Mouse (Mus musculus) MEL-GATA-1-ER (cell line): ENCODE measurements around the gene Grid2ip.

Source experiments
- DNase-seq: peaks from one replicate; pipeline ENCODE4 v3.0.0-alpha.2; 2012; ENCODE audit warnings: low read depth; ENCODE audit errors: extremely low read depth

Grid2ip gene

DNA sequence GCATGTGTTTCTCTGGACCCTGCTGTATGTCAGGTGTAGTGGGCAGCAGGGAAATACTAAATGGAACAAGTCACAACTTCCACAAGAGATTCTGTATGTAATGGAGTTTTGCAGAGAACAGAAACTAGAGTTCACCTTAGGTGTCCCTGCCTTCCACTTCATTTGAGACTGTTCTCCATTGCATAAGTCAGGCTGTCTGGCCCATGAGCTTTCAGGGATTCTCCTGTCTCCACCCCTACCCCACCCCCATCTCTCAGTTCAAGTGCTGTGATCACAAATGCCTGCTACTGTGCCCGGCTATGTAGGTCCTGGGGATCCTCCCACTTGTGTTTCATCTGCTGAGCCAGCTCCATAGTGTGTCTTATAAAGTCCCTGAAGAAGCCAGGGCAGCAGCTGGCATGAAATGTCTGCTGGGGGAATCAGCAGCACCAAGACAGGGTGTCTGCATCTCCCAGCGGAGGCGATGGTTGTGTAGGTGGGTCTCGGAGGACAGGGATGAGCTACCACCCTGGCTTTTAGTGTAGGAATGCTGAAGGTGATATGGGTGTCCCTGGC, 53.8 kb downstream of the Grid2ip start:
- DNase-seq, result no peak

DNA sequence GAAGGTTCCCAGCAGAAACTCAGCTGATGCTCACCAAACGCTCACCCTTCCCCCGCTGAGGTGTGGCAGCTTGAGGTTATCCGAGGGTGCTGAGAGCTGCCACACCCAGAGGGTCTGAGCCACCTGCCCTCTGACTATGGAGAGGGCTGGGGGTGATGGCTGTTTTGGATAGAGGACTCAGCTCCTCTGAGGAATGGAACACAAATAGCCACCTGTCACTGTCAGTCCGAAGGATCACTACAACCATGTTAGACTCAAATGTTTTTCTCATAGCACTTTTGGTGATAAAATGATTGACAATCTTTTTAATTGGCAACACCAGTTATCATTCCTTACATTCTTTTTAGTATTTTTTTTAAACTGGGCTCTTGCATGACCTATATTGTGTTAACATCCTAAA, 64.3 kb downstream of the Grid2ip start:
- no peak for DNase-seq

DNA sequence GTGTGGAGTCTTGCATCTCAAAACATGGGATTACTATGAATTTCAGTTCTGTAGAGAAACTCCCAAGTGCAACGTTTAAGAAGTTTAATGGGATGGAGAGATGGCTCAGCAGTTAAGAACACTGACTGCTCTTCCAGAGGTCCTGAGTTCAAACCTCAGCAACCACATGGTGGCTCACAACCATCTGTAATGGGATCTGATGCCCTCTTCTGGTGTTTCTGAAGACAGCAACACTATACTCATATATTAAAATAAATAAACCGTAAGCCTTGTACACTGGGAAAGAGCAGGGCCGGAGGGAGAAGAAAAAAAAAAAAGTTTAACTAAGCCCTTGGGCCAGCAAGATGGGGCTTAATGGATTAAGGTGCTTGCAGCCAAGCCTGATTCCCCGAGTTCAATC, 65.9 kb downstream of the Grid2ip start:
- DNase-seq, result no peak

DNA sequence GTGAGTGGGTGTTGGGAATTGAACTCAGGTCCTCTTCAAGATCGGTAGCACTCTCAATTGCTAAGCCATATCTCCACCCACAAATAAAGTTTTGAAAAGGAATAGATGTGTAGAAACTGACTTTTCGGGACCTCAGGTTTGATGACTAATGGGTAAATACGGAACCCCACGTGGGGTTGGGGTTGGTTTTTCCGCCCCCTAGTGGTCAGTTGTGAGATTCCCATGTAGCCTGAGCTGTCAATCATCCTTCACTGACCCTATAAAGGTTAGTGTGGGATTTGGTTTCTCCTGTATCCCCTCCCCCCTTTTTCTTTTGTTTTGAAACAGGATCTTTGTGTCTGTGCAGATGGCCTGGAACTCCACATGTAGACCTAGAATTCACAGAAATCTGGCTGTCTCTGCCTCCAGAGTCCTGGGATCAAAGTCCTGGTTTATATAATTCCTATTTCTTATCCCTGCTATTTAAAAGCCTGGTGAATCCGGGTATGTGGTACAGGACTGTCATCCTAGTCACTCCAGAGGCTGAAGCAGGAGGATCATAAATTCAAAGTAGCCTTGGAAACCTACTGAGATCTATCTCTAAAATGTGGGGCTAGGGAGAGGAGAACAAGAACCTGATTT, 66.9 kb downstream of the Grid2ip start:
- DNase-seq, result no peak

DNA sequence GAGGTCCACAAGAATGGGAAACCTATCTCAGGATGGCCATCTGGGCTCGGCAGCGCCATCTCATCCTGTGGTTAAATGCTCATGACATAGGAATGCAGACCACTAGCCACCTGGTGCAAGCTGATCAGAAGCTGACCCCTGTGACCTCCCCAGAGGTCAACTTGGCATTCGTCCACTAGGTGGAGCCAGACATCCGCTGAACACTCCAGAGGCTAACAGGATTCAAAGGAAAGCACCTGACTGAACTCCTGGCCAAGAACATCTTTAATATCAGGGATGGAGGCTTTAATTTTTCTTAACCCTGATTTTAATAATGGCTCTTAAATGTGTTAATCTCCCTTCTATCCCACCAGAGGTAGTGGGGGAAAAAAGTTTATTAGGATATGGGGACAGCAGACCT, 77.3 kb downstream of the Grid2ip start:
- no peak for DNase-seq

DNA sequence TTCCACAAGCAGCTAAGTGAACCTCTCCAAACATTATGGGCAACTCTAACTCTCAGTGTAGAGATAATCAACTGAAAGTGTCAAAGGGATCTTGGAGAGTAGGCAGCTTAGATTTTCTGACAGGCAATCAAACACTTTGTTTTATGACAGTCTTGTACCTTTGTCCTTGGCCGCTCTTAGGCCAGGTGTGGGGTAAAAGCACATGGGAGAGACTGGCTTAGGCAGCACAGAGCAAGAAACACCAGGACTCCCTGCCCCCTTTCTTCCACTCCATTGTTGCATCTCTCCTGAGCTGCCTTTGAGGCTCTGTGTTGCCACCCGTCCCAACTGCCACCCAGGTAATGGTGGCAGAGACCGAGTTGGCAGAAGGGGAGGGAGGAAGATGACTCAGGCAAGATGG, 84.2 kb downstream of the Grid2ip start:
- no peak for DNase-seq

DNA sequence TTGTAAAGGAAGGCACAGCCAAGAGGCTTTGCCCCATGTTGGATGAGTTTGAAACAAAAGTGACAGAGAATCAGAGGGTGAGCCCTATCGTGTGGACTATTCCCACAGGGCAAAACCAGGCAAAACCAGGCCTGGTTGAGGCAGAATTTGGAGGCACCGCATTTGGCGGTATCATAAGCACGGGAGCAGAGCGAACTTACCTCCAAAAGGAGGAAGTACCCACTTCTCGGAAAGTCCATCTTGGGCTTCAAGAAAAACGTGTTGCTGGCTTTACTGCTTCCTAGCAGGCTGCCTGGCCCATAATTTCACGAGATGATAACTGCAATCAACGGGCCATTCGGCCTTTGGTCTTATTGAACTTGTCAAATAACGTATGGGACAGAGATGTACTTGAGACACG, 84.6 kb downstream of the Grid2ip start:
- DNase-seq, result peak; percentile 32
